Mouse (Mus musculus) kidney, postnatal 10 days (tissue): Measurements from ENCODE around the gene Frmd4a.

Experiments used
- DNase-seq: peaks from one replicate; pipeline ENCODE4 v3.0.0; 2021; ENCODE audit warnings: mixed read lengths

The Frmd4a gene

DNA sequence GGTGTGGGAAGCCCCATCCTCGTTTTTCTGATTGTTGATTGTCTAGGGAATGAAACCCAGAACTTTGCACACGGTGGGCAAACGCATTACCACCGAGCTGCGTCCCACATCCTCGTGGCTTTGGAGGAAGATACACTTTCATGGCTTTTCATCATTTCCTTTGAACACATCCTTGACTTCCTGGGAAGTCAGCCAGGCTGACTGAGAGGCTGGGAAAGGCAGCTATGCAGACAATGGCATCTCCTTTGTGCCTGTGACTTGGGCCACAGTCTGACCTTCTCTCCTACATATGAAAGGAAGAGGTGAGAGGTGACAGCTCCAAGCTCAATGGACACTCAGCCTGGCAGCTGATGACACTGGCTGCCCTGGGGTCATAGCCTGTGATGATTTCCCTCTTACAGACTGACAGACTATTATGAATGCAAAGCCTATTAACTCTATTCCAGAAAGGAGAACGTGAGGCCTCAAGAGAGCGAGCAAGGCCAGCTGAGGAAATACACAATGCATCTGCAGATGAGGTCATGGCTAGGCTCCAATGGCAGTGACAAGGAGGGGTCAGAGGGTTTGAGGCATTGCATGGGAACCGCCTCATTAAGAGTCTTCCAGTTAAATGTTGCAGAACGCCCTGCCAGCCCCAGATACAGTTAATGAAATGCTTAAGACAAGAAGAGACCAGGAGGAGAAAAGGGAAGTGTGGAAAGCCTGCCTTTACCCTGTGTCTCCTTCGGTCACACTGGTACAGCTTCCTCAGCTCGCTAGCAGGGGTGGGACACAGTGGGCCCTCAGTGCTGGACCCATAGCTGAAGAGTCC lies 435.3 kb downstream of the Frmd4a start:
- peak; percentile 55 for DNase-seq

DNA sequence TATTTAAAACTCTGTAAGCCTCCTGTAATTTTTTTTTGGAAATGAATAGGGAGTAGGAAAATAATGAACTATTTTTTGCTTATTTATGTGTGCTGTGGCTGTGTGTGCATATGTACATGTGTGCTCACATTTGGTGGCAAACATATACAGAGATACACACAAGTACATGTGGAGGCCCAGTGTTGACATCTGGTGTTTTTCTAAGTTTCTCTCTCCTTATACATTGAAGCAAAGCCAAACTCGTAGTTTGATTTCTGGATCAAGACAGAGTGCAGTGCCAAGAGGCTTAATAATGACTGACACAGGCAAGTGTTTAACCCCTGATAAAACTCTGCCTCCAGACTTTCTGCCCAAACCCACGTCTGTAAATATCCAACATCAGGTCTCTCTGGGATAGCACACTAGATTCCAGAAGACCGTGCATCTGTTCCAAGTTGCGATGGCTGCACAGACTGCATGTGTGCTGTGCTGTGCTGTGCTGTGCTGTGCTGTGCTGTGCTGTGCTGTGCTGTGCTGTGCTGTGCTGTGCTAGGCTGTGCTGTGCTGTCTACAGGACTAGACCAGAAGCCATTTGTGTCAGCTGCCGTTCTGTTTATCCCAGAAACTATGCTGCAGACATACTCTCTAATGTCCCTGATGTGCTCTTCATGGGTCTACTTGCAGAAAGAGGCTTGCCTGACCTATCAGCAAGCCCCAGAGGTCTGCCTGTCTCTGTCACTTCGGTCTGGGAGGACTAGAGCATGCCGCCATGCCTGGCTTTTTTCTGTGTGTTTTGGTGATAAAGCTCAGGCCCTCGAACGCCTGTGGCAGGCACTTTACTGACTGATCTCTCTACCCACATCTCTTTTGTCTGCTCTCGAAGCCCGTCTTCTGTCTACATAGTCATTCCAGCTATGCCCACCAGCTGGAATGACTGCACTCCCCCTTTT lies 437.8 kb downstream of the Frmd4a start:
- DNase-seq = no peak

DNA sequence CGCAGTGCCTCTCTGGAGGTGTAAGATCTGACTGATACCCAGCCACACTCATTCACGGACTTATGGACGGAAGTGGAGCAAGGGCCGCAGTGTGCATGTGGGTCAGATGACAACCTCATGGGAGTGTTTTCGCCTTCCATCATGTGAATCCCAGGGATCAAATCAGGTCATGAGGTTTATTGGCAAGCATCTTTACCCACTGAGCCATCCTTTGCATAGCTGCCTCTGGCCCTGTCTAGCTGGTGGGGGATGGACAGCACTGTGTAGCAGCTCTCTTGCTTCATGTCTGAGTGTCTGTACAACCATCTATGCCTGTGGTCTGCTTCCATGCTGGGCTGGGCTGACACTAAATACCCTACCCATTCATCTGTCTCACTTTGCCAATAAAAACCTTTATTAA lies 443.4 kb downstream of the Frmd4a start:
- no peak for DNase-seq

DNA sequence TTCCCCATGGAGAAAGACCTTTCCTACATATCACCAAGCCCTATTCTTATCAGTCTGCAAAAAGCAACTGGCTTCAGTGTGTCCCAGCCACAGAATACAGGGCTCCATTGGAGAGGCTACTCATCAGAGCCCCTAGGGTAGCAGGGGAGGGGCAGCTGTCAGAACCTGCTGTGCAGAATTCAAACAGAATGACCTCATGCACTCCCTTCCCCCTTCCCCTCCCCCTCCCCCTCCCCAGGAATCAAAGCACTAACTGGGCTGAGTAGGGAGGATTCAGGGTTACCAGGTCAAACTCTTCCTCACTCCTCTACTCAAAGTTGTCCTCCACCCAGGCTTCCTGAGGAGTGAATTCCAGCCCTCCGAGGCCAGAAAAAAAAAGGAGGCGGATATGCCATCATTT lies 444.0 kb downstream of the Frmd4a start:
- no peak for DNase-seq

DNA sequence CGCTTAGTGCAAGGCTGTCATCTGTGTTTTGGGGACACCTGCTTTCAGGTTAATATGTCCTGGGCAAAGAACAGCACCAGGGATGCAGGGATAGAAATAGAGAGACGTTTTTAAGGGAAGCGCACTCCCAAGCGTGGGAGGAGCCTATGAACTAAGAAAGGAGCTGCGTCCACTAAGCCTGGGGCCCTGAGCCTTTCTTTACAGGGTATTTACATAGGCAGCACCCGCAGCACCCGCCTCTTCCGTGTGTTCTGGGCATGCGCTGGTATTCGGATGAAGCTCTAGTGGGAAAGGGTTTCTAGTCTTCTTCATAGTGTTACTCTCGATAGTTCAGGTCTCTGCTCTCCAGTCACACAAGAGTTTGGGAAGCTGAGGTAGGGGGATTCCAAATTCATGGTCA lies 445.0 kb downstream of the Frmd4a start:
- DNase-seq = no peak

DNA sequence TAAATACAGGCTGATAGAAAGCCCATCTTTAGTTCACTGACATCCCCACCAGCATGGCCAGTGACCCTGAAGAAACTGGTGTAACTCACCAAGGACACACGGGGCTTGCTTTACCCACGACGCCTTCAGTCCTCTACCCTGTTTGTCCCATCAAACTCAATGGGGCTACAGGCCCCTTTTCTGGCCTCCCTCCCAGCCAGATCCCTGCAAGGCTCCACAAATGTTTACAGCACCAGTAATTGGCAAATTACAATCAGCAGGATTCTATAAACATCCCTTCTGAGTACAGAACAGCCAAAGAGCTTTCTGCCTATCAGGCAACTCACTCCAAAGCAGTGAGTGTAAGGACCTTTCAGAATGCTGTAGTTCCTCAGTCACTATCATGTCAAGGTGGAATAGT lies 448.6 kb downstream of the Frmd4a start:
- no peak for DNase-seq

DNA sequence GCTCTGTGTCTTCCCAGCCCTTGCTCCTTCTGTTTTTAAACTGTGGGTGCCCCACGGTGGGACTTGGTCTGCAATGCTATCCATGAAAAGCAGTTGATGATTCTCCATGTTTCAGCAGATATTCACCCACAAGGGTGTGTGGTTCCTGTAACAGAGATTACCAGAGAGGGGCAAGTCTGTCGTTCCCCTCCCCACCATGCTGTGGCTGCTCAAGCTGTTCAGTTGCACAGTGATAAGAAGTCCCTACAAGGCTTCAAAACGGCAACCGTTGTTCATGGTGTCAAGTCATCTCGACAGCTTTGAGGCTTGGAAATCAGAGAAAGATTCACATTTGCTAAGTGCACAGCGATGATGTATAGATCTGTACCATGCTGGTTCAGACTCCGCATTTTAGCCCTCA lies 449.8 kb downstream of the Frmd4a start:
- no peak for DNase-seq

DNA sequence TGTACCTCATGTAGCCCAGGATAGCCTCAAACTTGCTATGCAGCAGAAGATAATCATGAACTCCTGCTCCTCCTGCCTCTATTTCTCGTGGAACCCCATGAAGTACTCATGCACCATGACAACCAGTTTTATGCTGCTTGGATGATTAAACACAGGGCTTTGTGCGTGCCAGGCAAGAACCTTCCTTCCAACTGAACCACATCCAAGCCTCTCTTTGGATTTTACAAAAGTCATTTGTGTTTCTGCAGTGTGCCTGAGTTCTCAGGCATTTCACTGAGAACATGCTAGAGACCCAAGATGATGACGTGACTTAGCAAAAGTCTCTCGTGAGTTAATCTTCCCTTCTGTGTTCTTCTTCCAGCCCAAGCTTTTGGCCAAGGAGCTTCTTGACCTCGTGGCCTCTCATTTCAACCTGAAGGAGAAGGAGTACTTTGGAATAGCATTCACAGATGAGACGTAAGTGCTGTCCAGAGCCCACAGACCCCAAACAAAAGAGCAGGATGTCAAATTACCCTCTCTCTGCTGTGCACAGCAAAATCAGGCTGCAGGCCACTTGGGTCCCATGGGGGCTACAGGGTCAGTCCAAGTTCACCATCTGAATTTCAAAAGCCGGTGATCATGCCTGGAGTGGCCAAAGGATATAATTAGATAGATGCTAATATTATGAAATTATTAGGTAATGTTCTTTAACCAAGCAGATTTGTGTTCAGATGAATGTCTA lies 455.4 kb downstream of the Frmd4a start:
- peak; percentile 40 for DNase-seq

DNA sequence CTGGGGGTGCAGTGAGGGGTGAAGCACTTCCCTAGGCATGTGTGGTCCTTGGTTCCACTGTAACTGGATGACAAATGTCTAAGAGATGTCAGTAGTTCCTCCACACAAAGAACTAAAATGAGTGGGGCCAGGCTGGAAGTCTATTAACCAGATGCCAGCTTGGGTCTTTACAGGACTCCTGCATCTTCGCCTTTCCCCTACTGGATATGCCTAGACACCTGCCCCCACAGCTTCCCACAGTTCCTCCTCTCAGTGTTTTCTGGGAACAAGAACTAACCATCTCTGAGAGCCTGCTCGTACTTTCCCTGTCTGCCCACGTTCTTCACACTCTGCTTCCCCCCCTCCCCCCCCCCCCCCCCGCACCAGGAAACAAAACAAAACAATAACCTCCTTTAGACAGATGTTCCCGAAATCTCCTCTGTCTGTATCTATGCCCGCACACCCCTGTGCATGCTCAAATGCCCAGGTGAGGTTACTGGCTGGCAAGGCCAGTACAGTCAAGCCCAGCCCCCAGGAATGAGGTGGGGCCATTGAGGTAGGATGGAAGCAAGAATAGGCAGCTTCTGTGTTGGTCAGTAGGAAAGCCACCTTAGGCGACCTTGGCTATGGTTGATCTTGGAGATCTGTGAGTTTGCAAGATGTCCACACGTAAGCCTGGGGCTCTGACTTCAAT lies 456.5 kb downstream of the Frmd4a start:
- no peak for DNase-seq

DNA sequence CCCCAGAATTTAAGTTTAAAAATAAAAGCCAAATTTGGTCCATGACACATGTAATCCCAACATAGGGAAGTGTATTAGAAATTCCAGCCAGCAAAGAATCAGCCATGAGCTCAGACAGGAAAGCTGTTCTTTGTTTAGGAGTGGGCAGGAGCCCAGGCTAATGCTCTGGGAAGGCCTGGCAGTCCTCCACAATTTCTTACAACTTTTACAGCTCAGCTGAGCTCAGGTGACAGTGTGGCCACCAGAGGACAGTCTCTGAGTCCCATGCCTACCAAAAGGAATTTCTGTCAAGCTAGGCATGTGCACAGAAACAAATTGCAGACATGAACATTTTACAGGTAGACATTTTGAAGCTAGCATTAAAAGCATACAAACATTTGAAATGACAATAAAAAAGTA lies 457.0 kb downstream of the Frmd4a start:
- peak; percentile 39 for DNase-seq

DNA sequence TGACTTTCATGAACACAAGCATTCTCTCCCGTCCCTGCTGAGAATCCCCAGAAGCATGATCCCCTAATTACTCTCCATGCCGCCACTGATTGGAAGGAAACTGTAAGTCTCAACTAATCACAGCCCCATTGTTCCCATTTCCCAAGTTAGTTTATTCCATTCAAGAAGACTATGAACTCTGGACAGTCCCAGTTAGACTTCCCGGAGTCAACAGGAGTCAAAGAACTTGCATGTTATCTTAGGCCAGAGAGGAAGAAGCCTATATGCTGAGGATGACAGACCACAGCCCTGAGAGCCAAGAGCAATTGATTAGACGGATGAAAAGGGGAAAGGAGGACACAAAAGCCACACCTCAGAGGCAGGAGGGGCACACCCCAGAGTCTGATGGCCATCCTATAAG lies 458.5 kb downstream of the Frmd4a start:
- DNase-seq = no peak

DNA sequence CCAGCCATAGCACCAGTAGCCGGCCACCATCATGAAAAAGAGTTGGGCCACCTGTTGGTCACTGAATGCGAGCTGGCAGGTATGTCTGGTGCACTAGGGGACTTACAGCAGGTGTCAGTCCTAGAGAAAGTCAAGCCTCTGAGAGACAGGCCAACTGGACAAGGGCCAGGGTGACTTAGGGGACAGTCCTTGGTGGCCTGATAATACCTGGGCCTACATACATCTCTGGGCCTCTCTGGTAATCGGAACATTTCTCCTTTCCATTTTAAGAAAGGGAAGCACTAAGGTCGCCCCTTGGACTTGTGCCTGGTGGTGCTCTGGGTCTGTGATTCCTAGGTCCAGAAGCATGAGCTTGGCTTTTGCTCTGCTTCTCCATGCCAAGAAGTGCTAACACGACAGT lies 459.1 kb downstream of the Frmd4a start:
- no peak for DNase-seq

DNA sequence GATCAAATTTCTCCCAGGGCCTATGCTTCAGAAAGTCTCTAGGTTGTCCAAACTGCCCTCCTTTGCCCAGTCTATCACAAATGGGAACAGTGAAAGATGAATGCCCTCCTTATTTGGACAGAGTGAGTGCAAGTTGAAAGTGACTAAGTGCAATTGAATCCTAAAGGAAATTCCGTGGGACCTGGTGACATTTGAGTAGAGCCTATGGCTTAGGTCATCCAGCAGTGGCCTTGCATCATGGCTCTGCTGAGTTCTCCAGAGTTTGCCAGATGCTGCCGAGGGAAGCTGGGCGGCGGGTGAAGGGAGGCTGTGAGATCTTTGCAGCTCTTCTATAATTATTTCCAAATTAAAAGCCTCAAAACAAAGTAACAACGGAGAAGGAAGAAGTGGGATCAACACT lies 459.8 kb downstream of the Frmd4a start:
- no peak for DNase-seq

DNA sequence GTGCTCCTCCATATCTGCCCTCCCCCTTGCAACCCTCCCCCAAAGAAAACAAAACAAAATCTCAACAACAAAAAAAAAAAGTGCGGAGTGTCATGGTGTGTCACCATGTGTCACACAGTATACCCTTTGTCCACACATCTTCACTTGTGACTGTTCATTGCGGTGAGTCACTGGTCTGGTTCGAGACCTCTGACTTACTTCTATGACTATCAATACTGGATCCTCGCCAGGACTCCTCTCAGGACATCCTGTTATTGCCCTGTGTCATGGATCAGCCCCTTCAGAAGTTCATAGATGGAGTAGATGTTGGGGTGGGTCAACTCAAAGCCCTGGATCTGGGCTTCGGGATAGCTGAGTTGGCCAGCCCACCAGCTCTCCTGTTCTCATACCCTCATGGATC lies 462.7 kb downstream of the Frmd4a start:
- no peak for DNase-seq

DNA sequence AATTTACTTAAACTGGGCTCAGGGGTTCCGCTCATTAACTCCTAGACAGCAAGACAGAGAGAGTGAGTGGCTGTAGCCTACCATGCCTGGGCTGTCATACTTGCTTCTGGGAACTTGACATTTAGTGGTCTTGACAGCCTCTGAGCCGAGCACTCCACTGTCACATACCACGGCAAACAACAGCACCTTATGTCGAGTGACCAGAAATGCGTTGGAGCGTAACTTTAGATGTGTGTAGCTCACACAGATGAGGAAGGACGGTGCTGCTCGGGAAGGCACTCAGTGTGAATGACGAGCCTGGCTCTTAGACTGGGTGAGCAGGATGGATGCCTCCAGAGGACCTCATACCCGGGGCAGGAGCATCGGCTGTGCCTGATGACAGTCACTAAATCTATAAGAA lies 463.6 kb downstream of the Frmd4a start:
- no peak for DNase-seq

DNA sequence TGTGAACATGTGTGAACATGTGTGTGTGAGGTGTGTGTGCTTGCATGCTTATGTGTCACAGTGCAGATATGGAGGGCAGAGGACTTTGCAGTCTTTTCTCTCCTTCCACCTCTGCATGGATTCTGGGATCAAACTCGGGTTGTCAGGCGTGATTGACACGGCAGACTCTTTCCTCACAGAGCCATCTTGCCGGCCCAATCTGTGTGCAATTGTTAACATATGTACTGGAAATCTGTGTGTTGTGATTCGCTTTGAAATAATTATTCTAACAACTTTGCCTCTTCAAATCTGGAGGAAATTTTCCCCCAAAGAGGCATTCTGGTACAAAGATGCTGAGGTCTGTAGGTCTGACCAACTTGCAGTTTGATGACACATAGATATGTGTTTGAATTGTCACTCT lies 468.7 kb downstream of the Frmd4a start:
- no peak for DNase-seq

DNA sequence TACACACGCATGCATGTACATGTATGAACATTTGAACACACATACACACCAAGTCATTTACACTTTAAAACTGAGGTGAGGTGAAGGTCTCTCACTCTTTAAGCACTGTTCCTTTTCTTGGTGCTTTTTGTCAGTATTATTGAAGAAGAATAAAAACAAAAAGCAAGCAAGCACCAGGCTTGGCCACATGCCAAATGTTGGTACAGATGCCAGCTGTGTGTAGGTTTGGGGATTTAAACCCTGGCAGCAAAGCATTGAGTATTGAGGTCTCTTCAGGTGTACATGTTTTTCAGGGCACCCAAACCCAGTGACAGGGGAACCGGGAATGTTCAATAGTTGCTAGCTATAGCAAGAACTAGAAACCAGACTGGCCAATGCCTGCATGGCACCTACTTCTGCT lies 469.8 kb downstream of the Frmd4a start:
- DNase-seq = no peak

DNA sequence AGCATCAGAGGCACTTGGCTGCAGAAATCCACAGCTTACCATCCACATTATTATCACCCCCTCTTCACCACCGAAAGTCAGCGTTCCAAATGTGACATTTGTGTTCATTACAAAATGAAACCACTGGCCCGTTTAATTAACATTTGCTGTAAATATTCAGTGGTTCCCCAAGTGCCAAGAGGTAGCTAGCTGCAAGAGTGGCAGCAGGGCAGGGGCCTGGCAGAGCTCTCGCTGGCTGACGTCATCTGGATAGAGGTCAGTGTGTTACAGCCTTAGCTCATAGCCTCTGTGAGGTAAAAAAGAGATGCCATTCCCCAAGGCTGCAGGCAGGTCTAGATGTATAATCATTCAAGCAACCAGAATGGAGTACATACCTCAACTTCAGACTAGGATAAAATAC lies 473.3 kb downstream of the Frmd4a start:
- DNase-seq = peak; percentile 47

DNA sequence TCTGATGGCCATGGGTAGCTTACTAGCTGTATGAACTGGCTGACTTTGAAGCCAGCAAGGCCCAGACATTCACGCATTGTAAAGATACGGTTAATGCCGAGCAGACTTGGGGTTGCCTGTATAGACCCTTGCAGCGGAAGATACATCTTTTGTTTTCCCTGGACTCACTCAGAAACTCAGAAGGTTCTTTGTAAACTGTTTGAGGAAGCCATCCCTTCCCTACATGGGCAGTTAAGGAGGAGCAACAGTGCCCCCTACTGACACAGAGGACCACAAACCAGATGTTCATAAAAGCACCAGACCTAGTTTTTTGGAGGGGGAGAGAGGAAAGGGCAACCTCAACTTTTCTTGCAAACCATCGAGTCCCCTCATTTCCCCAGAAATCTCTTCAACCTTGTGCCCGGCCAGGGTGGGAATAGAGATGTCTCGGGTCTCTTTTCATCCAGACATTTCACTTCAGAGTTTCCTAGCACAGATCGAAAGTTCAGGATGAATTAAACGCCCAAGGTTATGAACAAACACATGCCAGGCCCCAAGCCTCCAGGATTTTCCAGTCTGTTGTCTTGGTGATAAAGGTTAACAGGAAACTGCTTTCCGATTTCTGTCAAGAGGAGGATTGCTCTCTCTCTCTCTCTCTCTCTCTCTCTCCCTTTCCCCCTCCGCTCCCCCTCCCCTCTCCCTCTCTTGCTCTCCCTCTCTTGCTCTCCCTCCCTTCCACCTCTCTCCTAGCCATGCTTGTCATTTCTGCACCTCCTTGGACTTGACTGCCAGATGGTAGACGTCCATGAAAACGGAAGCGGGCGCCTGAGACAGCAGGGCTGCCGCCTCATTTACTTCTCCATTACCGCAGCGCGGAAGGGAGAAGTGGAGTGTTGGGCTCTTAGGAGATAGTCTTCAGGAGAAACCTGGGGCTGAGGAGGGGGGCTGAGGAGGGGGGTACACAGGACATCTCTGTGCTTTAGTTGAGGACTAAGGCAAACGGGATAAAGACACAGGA lies 475.3 kb downstream of the Frmd4a start:
- DNase-seq = peak; percentile 87

DNA sequence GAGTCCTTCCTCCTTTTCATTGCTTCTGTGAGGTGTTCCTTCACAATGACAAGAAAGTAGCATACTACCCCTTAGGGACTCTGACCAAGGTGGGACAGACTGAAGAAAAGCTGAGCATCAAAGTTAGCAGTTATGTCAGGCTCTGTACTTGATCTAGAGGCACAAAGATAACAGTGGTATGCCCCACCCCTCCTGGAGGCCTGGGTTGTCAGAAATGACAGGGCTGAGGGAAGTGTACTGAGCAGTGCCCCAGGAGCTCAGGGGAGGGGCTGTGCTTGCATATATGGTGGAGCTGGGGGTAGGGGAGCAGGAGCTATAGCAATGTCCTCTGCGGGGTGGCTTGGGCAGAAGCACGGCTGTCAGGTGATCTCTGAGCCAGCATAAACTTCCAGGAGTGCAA lies 477.0 kb downstream of the Frmd4a start:
- no peak for DNase-seq

DNA sequence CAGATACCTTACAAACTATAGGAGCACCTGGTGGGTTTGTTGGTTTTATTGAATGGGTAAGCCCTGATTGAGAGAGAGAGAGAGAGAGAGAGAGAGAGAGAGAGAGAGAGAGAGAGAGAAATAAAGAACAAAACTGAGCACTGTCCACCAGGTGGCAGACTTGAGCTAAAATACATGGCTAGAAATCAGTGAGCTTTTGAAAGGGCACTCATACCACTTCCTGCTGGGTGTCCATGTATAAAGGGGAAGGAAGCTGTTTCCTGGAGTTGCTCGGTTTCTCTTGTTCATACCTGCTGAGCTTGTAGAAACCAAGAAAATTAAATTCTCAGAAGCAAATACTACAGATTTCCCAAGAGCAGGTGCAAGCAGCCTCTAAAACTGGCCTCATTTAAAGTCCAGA lies 481.7 kb downstream of the Frmd4a start:
- DNase-seq = peak; percentile 83

DNA sequence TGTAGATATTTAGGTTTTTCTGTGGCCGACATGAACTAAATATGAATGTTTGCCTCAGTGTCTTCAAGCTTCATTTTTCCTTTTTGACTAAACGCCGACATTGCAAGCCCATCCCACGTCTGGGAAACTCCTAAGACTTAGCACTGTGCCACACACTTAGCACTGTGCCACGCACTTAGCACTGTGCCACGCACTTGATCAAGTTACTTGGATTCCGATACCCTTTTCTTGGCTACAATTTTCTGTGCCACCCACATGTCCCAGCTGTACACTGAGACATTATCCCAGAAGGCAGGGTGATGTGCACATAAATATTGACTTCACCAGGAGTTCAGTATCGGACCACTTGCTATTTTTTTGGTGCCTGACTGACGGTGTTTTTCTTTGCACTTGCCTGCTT lies 482.4 kb downstream of the Frmd4a start:
- no peak for DNase-seq
